Mouse (Mus musculus): ENCODE measurements around the gene Fam172a. TPM values are rescaled to one million over a fixed set of nuclear protein-coding genes. Genes with fewer than 3 reads are reported as not detected.

Fam172a gene
- polyA plus RNA-seq, 1 experiment = 16.3 TPM

- Histone ChIP-seq H3K4me3 (replicated peaks; ENCODE audit: insufficient read depth, low read depth, low read length) (no peak overlapping the region), H3K27me3 (ENCODE audit: control insufficient read depth, insufficient read depth, low read length) (no peaks in the 10 kb centered on the region), H3K4me1 (ENCODE audit: control insufficient read depth, insufficient read depth, low read length) (no peaks in the 10 kb centered on the region), H3K27ac (ENCODE audit: insufficient read depth, low read length) (no peak overlapping the region)
- no peak for TF ChIP-seq CTCF (IDR thresholded peaks at IDR 0.05; ENCODE audit: borderline replicate concordance, insufficient read depth, low read depth, low read length)
- TF ChIP-seq POLR2A (IDR thresholded peaks at IDR 0.05; ENCODE audit: borderline replicate concordance, insufficient read depth, low read length) = no peak
- WGBS = 83% methylated on average over 2 of the region's 2 CpGs
- no peak for DNase-seq
These were observed 392.5 kb downstream of the Fam172a start for GRCm38 (mm10) chr13:78094352-78094751.

GRCm38 (mm10) chr13:78095071-78095973 lies 393.5 kb downstream of the Fam172a start:
- TF ChIP-seq POLR2A (IDR thresholded peaks at IDR 0.05; ENCODE audit: borderline replicate concordance, insufficient read depth, low read length) = no peak
- no peak for TF ChIP-seq CTCF (IDR thresholded peaks at IDR 0.05; ENCODE audit: borderline replicate concordance, insufficient read depth, low read depth, low read length)
- Histone ChIP-seq H3K4me1 (ENCODE audit: control insufficient read depth, insufficient read depth, low read length) (no peaks in the 10 kb centered on the region), H3K4me3 (replicated peaks; ENCODE audit: insufficient read depth, low read depth, low read length) (no peak overlapping the region), H3K27ac (ENCODE audit: insufficient read depth, low read length) (no peak overlapping the region), H3K27me3 (ENCODE audit: control insufficient read depth, insufficient read depth, low read length) (no peaks in the 10 kb centered on the region)
- no peak for DNase-seq
- 98% methylated on average over 1 of the region's 1 CpGs for WGBS

- no peak for TF ChIP-seq CTCF (IDR thresholded peaks at IDR 0.05; ENCODE audit: borderline replicate concordance, insufficient read depth, low read depth, low read length)
- no peak for TF ChIP-seq POLR2A (IDR thresholded peaks at IDR 0.05; ENCODE audit: borderline replicate concordance, insufficient read depth, low read length)
- Histone ChIP-seq H3K4me1 (ENCODE audit: control insufficient read depth, insufficient read depth, low read length) (no peaks in the 10 kb centered on the region), H3K4me3 (replicated peaks; ENCODE audit: insufficient read depth, low read depth, low read length) (no peak overlapping the region), H3K27ac (ENCODE audit: insufficient read depth, low read length) (no peak overlapping the region), H3K27me3 (ENCODE audit: control insufficient read depth, insufficient read depth, low read length) (no peaks in the 10 kb centered on the region)
- WGBS = 86% methylated on average over 5 of the region's 5 CpGs
- DNase-seq = no peak
These were observed 397.1 kb downstream of the Fam172a start for GRCm38 (mm10) chr13:78098858-78099445.

- Histone ChIP-seq H3K27me3 (ENCODE audit: control insufficient read depth, insufficient read depth, low read length) (no peaks in the 10 kb centered on the region), H3K4me3 (replicated peaks; ENCODE audit: insufficient read depth, low read depth, low read length) (no peak overlapping the region), H3K4me1 (ENCODE audit: control insufficient read depth, insufficient read depth, low read length) (no peaks in the 10 kb centered on the region), H3K27ac (ENCODE audit: insufficient read depth, low read length) (no peak overlapping the region)
- DNase-seq = no peak
- TF ChIP-seq POLR2A (IDR thresholded peaks at IDR 0.05; ENCODE audit: borderline replicate concordance, insufficient read depth, low read length) (no peak), CTCF (IDR thresholded peaks at IDR 0.05; ENCODE audit: borderline replicate concordance, insufficient read depth, low read depth, low read length) (no peak)
- 51% methylated on average over 3 of the region's 3 CpGs for WGBS
These were observed 398.1 kb downstream of the Fam172a start for GRCm38 (mm10) chr13:78099746-78100530.

GRCm38 (mm10) chr13:78100664-78101063 lies 398.8 kb downstream of the Fam172a start:
- Histone ChIP-seq H3K27ac (ENCODE audit: insufficient read depth, low read length) (no peak overlapping the region), H3K4me1 (ENCODE audit: control insufficient read depth, insufficient read depth, low read length) (no peaks in the 10 kb centered on the region), H3K27me3 (ENCODE audit: control insufficient read depth, insufficient read depth, low read length) (no peaks in the 10 kb centered on the region), H3K4me3 (replicated peaks; ENCODE audit: insufficient read depth, low read depth, low read length) (no peak overlapping the region)
- 39% methylated on average over 3 of the region's 3 CpGs for WGBS
- no peak for DNase-seq
- TF ChIP-seq CTCF (IDR thresholded peaks at IDR 0.05; ENCODE audit: borderline replicate concordance, insufficient read depth, low read depth, low read length) (no peak), POLR2A (IDR thresholded peaks at IDR 0.05; ENCODE audit: borderline replicate concordance, insufficient read depth, low read length) (no peak)

- Histone ChIP-seq H3K27me3 (ENCODE audit: control insufficient read depth, insufficient read depth, low read length) (no peaks in the 10 kb centered on the region), H3K4me1 (ENCODE audit: control insufficient read depth, insufficient read depth, low read length) (no peaks in the 10 kb centered on the region), H3K4me3 (replicated peaks; ENCODE audit: insufficient read depth, low read depth, low read length) (no peak overlapping the region), H3K27ac (ENCODE audit: insufficient read depth, low read length) (no peak overlapping the region)
- no peak for TF ChIP-seq CTCF (IDR thresholded peaks at IDR 0.05; ENCODE audit: borderline replicate concordance, insufficient read depth, low read depth, low read length)
- TF ChIP-seq POLR2A (IDR thresholded peaks at IDR 0.05; ENCODE audit: borderline replicate concordance, insufficient read depth, low read length) = no peak
- WGBS = 92% methylated on average over 2 of the region's 2 CpGs
- DNase-seq = no peak
These were observed 400.5 kb downstream of the Fam172a start for GRCm38 (mm10) chr13:78102337-78102736.

GRCm38 (mm10) chr13:78104851-78105250 lies 403.0 kb downstream of the Fam172a start:
- no peak overlapping the region for H3K4me3 ChIP-seq (replicated peaks; ENCODE audit: insufficient read depth, low read depth, low read length)
- TF ChIP-seq POLR2A (IDR thresholded peaks at IDR 0.05; ENCODE audit: borderline replicate concordance, insufficient read depth, low read length) (no peak), CTCF (IDR thresholded peaks at IDR 0.05; ENCODE audit: borderline replicate concordance, insufficient read depth, low read depth, low read length) (no peak)
- 83% methylated on average over 3 of the region's 3 CpGs for WGBS
- DNase-seq = no peak
- H3K4me1 ChIP-seq (ENCODE audit: control insufficient read depth, insufficient read depth, low read length) = no peaks in the 10 kb centered on the region
- H3K27ac ChIP-seq (ENCODE audit: insufficient read depth, low read length) = no peak overlapping the region
- no peaks in the 10 kb centered on the region for H3K27me3 ChIP-seq (ENCODE audit: control insufficient read depth, insufficient read depth, low read length)

All from cerebellum, adult 2 months (tissue).